Mouse (Mus musculus): ENCODE measurements around the gene Lamc3. TPM values are rescaled to one million over a fixed set of nuclear protein-coding genes. Genes with fewer than 3 reads are reported as not detected.
A peak's percentile ranks its signal among the peaks of the same experiment; 100 is the strongest.

The Lamc3 gene
- polyA plus RNA-seq, 1 experiment from 2014 or later: 0.32 TPM

GRCm38 (mm10) chr2:31862919-31863318, 24.2 kb upstream of the Lamc3 start:
- Histone ChIP-seq H3K36me3 (no peaks in the 10 kb centered on the region), H3K4me3 (no peak overlapping the region), H3K9me3 (no peaks in the 10 kb centered on the region), H3K4me2 (no peak overlapping the region), H3K27ac (replicated peaks) (no peak overlapping the region), H3K9ac (no peak overlapping the region), H3K27me3 (replicated peaks) (peaks cover 31% of the 10 kb centered on the region), H3K4me1 (peaks cover 13% of the 10 kb centered on the region; the same call in 1 of the 2 replicates)
- no peak for ATAC-seq (ENCODE audit: extremely low read depth, insufficient number of reproducible peaks, low FRiP score, low TSS enrichment)
- 64% methylated on average over 1 of the region's 1 CpGs for WGBS

- WGBS: 80% methylated on average over 1 of the region's 1 CpGs
- no peak overlapping the region for H3K9ac ChIP-seq
- H3K36me3 ChIP-seq: no peaks in the 10 kb centered on the region
- ATAC-seq (ENCODE audit: extremely low read depth, insufficient number of reproducible peaks, low FRiP score, low TSS enrichment): no peak
- no peak overlapping the region for H3K4me3 ChIP-seq
- H3K27ac ChIP-seq (replicated peaks): no peak overlapping the region
- no peaks in the 10 kb centered on the region for H3K9me3 ChIP-seq
- H3K4me2 ChIP-seq: no peak overlapping the region
- peaks cover 9% of the 10 kb centered on the region; the same call in 1 of the 2 replicates for H3K4me1 ChIP-seq
- H3K27me3 ChIP-seq (replicated peaks): peaks cover 23% of the 10 kb centered on the region
These were observed 23.3 kb upstream of the Lamc3 start for GRCm38 (mm10) chr2:31863766-31864165.

- 77% methylated on average over 9 of the region's 9 CpGs for WGBS
- Histone ChIP-seq H3K4me2 (no peak overlapping the region), H3K4me3 (no peak overlapping the region), H3K27ac (replicated peaks) (no peak overlapping the region), H3K9ac (no peak overlapping the region), H3K36me3 (no peaks in the 10 kb centered on the region), H3K9me3 (no peaks in the 10 kb centered on the region), H3K4me1 (no peaks in the 10 kb centered on the region), H3K27me3 (replicated peaks) (peaks cover 12% of the 10 kb centered on the region)
- no peak for ATAC-seq (ENCODE audit: extremely low read depth, insufficient number of reproducible peaks, low FRiP score, low TSS enrichment)
These were observed 22.2 kb upstream of the Lamc3 start for GRCm38 (mm10) chr2:31864891-31865290.

- no peak overlapping the region for H3K4me2 ChIP-seq
- no peaks in the 10 kb centered on the region for H3K36me3 ChIP-seq
- no peaks in the 10 kb centered on the region for H3K9me3 ChIP-seq
- H3K4me3 ChIP-seq: no peak overlapping the region
- H3K4me1 ChIP-seq: no peaks in the 10 kb centered on the region
- 65% methylated on average over 4 of the region's 4 CpGs for WGBS
- H3K27me3 ChIP-seq (replicated peaks): peaks cover 7% of the 10 kb centered on the region
- ATAC-seq (ENCODE audit: extremely low read depth, insufficient number of reproducible peaks, low FRiP score, low TSS enrichment): no peak
- no peak overlapping the region for H3K27ac ChIP-seq (replicated peaks)
- no peak overlapping the region for H3K9ac ChIP-seq
These were observed 21.8 kb upstream of the Lamc3 start for GRCm38 (mm10) chr2:31865322-31865721.

- no peaks in the 10 kb centered on the region for H3K4me1 ChIP-seq
- no peak overlapping the region for H3K27ac ChIP-seq (replicated peaks)
- H3K9ac ChIP-seq: no peak overlapping the region
- H3K9me3 ChIP-seq: no peaks in the 10 kb centered on the region
- no peaks in the 10 kb centered on the region for H3K36me3 ChIP-seq
- WGBS: 44% methylated on average over 2 of the region's 2 CpGs
- ATAC-seq (ENCODE audit: extremely low read depth, insufficient number of reproducible peaks, low FRiP score, low TSS enrichment): no peak
- H3K27me3 ChIP-seq (replicated peaks): peaks cover 4% of the 10 kb centered on the region
- no peak overlapping the region for H3K4me3 ChIP-seq
- no peak overlapping the region for H3K4me2 ChIP-seq
These were observed 21.3 kb upstream of the Lamc3 start for GRCm38 (mm10) chr2:31865794-31866193.

GRCm38 (mm10) chr2:31867773-31868537, 19.1 kb upstream of the Lamc3 start:
- Histone ChIP-seq H3K9me3 (peaks cover 8% of the 10 kb centered on the region), H3K9ac (no peak overlapping the region), H3K4me2 (no peak overlapping the region), H3K27ac (replicated peaks) (no peak overlapping the region), H3K36me3 (no peaks in the 10 kb centered on the region), H3K4me3 (no peak overlapping the region), H3K27me3 (replicated peaks) (peaks cover 1% of the 10 kb centered on the region), H3K4me1 (no peaks in the 10 kb centered on the region)
- no peak for ATAC-seq (ENCODE audit: extremely low read depth, insufficient number of reproducible peaks, low FRiP score, low TSS enrichment)
- 75% methylated on average over 8 of the region's 8 CpGs for WGBS

GRCm38 (mm10) chr2:31868538-31869164, 18.4 kb upstream of the Lamc3 start:
- H3K9ac ChIP-seq: no peak overlapping the region
- no peak overlapping the region for H3K27ac ChIP-seq (replicated peaks)
- WGBS: 54% methylated on average over 10 of the region's 10 CpGs
- peaks cover 8% of the 10 kb centered on the region for H3K9me3 ChIP-seq
- no peaks in the 10 kb centered on the region for H3K36me3 ChIP-seq
- peaks cover 4% of the 10 kb centered on the region; the same call in 1 of the 2 replicates for H3K27me3 ChIP-seq (replicated peaks)
- no peak overlapping the region for H3K4me2 ChIP-seq
- no peak for ATAC-seq (ENCODE audit: extremely low read depth, insufficient number of reproducible peaks, low FRiP score, low TSS enrichment)
- no peak overlapping the region for H3K4me3 ChIP-seq
- no peaks in the 10 kb centered on the region for H3K4me1 ChIP-seq

- Histone ChIP-seq H3K4me2 (no peak overlapping the region), H3K27me3 (replicated peaks) (peaks cover 13% of the 10 kb centered on the region), H3K27ac (replicated peaks) (no peak overlapping the region), H3K9me3 (peaks cover 8% of the 10 kb centered on the region), H3K4me1 (no peaks in the 10 kb centered on the region), H3K4me3 (no peak overlapping the region), H3K36me3 (no peaks in the 10 kb centered on the region), H3K9ac (no peak overlapping the region)
- ATAC-seq (ENCODE audit: extremely low read depth, insufficient number of reproducible peaks, low FRiP score, low TSS enrichment): no peak
- 87% methylated on average over 5 of the region's 5 CpGs for WGBS
These were observed 17.4 kb upstream of the Lamc3 start for GRCm38 (mm10) chr2:31869692-31870091.

- Histone ChIP-seq H3K27me3 (replicated peaks) (peaks cover 23% of the 10 kb centered on the region), H3K4me3 (no peak overlapping the region), H3K4me1 (no peaks in the 10 kb centered on the region), H3K36me3 (no peaks in the 10 kb centered on the region), H3K27ac (replicated peaks) (no peak overlapping the region), H3K4me2 (no peak overlapping the region), H3K9me3 (peaks cover 8% of the 10 kb centered on the region), H3K9ac (no peak overlapping the region)
- WGBS: 46% methylated on average over 3 of the region's 3 CpGs
- no peak for ATAC-seq (ENCODE audit: extremely low read depth, insufficient number of reproducible peaks, low FRiP score, low TSS enrichment)
These were observed 16.4 kb upstream of the Lamc3 start for GRCm38 (mm10) chr2:31870683-31871082.

GRCm38 (mm10) chr2:31874290-31874855, 12.7 kb upstream of the Lamc3 start:
- Histone ChIP-seq H3K4me1 (peaks cover 7% of the 10 kb centered on the region), H3K27me3 (replicated peaks) (peaks cover 56% of the 10 kb centered on the region), H3K9ac (no peak overlapping the region), H3K9me3 (peaks cover 8% of the 10 kb centered on the region), H3K4me2 (no peak overlapping the region), H3K4me3 (no peak overlapping the region), H3K36me3 (no peaks in the 10 kb centered on the region), H3K27ac (replicated peaks) (no peak overlapping the region)
- 75% methylated on average over 26 of the region's 26 CpGs for WGBS
- ATAC-seq (ENCODE audit: extremely low read depth, insufficient number of reproducible peaks, low FRiP score, low TSS enrichment): no peak

- peaks cover 76% of the 10 kb centered on the region for H3K27me3 ChIP-seq (replicated peaks)
- no peak overlapping the region for H3K9ac ChIP-seq
- WGBS: 13% methylated on average over 12 of the region's 12 CpGs
- H3K4me2 ChIP-seq: peak overlapping the region; percentile 16
- no peak overlapping the region for H3K27ac ChIP-seq (replicated peaks)
- ATAC-seq (ENCODE audit: extremely low read depth, insufficient number of reproducible peaks, low FRiP score, low TSS enrichment): no peak
- peaks cover 7% of the 10 kb centered on the region for H3K4me1 ChIP-seq
- no peaks in the 10 kb centered on the region for H3K36me3 ChIP-seq
- no peak overlapping the region for H3K4me3 ChIP-seq
- peaks cover 8% of the 10 kb centered on the region for H3K9me3 ChIP-seq
These were observed 10.6 kb upstream of the Lamc3 start for GRCm38 (mm10) chr2:31876446-31876845.

All from heart, embryonic 13.5 days (tissue).